8 mouse cellular contexts compared by ENCODE assay signal in genomic region chr2:20894100-20894690, GRCm38 (mm10).
A peak's percentile ranks its signal among the peaks of the same experiment; 100 is the strongest.
DNase-seq lines count a peak whose midpoint lies in the region; ATAC-seq and TF ChIP-seq lines count a peak whose summit lies in the region.

No protein-coding gene starts in this region.

- H3K4me1 ChIP-seq in heart, embryonic 10.5 days: peaks cover 7% of the 10 kb centered on the region
- H3K4me1 ChIP-seq in midbrain, embryonic 16.5 days (ENCODE audit: control insufficient read depth, insufficient read depth, low read length): peaks cover 2% of the 10 kb centered on the region; the same call in 1 of the 2 replicates

- peak; percentile 38; the same call in 1 of the 2 replicates for ATAC-seq in midbrain, embryonic 16.5 days
- no peak for ATAC-seq in monocyte, adult 5-6 weeks (replicated peaks; ENCODE audit: insufficient number of reproducible peaks, low FRiP score, low TSS enrichment, poor library complexity, severe bottlenecking)

- no peak overlapping the region for H3K4me2 ChIP-seq in midbrain, embryonic 16.5 days (ENCODE audit: low read length)

- 24% methylated on average over 5 of the region's 5 CpGs for WGBS in heart, embryonic 10.5 days
- 38% methylated on average over 5 of the region's 5 CpGs for WGBS in midbrain, embryonic 16.5 days

- no peaks in the 10 kb centered on the region for H3K27me3 ChIP-seq in heart, embryonic 10.5 days (ENCODE audit: insufficient read depth, poor library complexity, severe bottlenecking)
- H3K27me3 ChIP-seq in midbrain, embryonic 16.5 days (ENCODE audit: control insufficient read depth, insufficient read depth, low read depth, low read length): no peaks in the 10 kb centered on the region

- no peak overlapping the region for H3K27ac ChIP-seq in left cerebral cortex, adult 2 months
- no peak overlapping the region for H3K27ac ChIP-seq in heart, embryonic 10.5 days
- H3K27ac ChIP-seq in midbrain, embryonic 16.5 days (ENCODE audit: low read length): no peak overlapping the region

- H3K9ac ChIP-seq in midbrain, embryonic 16.5 days (ENCODE audit: low read depth, low read length): no peak overlapping the region

- peak; percentile 40 for TF ChIP-seq CTCF in left cerebral cortex, adult 2 months (IDR thresholded peaks at IDR 0.05)

- intact Hi-C loops in left cerebral cortex, adult 2 months (cut with DNase I): loop anchor here (10.0 kb wide), 1 partner anchor 1021 kb away; no protein-coding TSS in a partner anchor
- intact Hi-C loops in left cerebral cortex, postnatal 25 days (cut with DNase I): no loop called here

- H3K4me3 ChIP-seq in left cerebral cortex, adult 2 months: no peak overlapping the region
- H3K4me3 ChIP-seq in heart, embryonic 10.5 days: no peak overlapping the region
- no peak overlapping the region for H3K4me3 ChIP-seq in midbrain, embryonic 16.5 days (ENCODE audit: low read depth, low read length)

- DNase-seq in left cerebral cortex, adult 2 months (ENCODE audit: extremely low spot score in 1 of 2, low spot score in 2 of 2): no peak
- no peak for DNase-seq in left cerebral cortex, postnatal 25 days (ENCODE audit: low spot score in 2 of 2)
- DNase-seq in cerebellum, adult 18-20 months: peak; percentile 57 to 65
- peak; percentile 80 for DNase-seq in heart, embryonic 10.5 days (ENCODE audit: low spot score)
- DNase-seq in kidney, postnatal 36 days: peak; percentile 33 to 63
- DNase-seq in layer of hippocampus, adult 8-10 months (ENCODE audit: low spot score in 2 of 2): no peak

- H3K36me3 ChIP-seq in heart, embryonic 10.5 days: no peaks in the 10 kb centered on the region; the same call in 1 of the 2 replicates
- no peaks in the 10 kb centered on the region for H3K36me3 ChIP-seq in midbrain, embryonic 16.5 days (ENCODE audit: control insufficient read depth, insufficient read depth, low read length)

- H3K9me3 ChIP-seq in heart, embryonic 10.5 days: no peaks in the 10 kb centered on the region
- no peaks in the 10 kb centered on the region for H3K9me3 ChIP-seq in midbrain, embryonic 16.5 days (replicated peaks; ENCODE audit: control insufficient read depth, low read length, poor library complexity, severe bottlenecking)

Comparison
In these comparisons a context has a peak if more than half of its experiments do, and no peak if none do; other contexts are left out.
1. DNase-seq: peak in cerebellum, adult 18-20 months (2 of 2), heart, embryonic 10.5 days (single experiment) and kidney, postnatal 36 days (2 of 2); none in left cerebral cortex, adult 2 months (0 of 2), left cerebral cortex, postnatal 25 days (0 of 2) and layer of hippocampus, adult 8-10 months (0 of 2).